Mouse (Mus musculus): ENCODE measurements around the gene Gm12258. TPM values are rescaled to one million over a fixed set of nuclear protein-coding genes. Genes with fewer than 3 reads are reported as not detected.

The Gm12258 gene
- polyA plus RNA-seq, 1 experiment from 2014 or later: 5.7 TPM

GRCm38 (mm10) chr11:58867954-58868330 is 21.0 kb downstream of the Gm12258 start:
- WGBS (ENCODE audit: insufficient replicate concordance): 84% methylated on average over 6 of the region's 6 CpGs
- H3K4me1 ChIP-seq (ENCODE audit: control insufficient read depth, insufficient read depth, low read length): peaks cover 8% of the 10 kb centered on the region; the same call in 1 of the 2 replicates
- H3K9ac ChIP-seq (ENCODE audit: low read depth, low read length): peak overlapping the region; percentile 89; the same call in 1 of the 2 replicates
- H3K27ac ChIP-seq (ENCODE audit: low read depth, low read length): no peak overlapping the region
- no peak for ATAC-seq (replicated peaks; ENCODE audit: insufficient number of reproducible peaks, low FRiP score, low TSS enrichment)
- H3K36me3 ChIP-seq (ENCODE audit: control insufficient read depth, insufficient read depth, low read length): 0 out of 2 replicates have a peak, but pooled peaks cover 2% of the 10 kb centered on the region
- no peaks in the 10 kb centered on the region for H3K9me3 ChIP-seq (replicated peaks; ENCODE audit: control insufficient read depth, low read length)
- H3K4me3 ChIP-seq (ENCODE audit: low read depth, low read length): peak overlapping the region; percentile 87
- H3K27me3 ChIP-seq (ENCODE audit: control insufficient read depth, insufficient read depth, low read length): no peaks in the 10 kb centered on the region
- peak overlapping the region; percentile 84 for H3K4me2 ChIP-seq

- Histone ChIP-seq H3K4me2 (no peak overlapping the region), H3K4me1 (ENCODE audit: control insufficient read depth, insufficient read depth, low read length) (peaks cover 8% of the 10 kb centered on the region; the same call in 1 of the 2 replicates), H3K27ac (ENCODE audit: low read depth, low read length) (no peak overlapping the region), H3K4me3 (ENCODE audit: low read depth, low read length) (no peak overlapping the region), H3K27me3 (ENCODE audit: control insufficient read depth, insufficient read depth, low read length) (no peaks in the 10 kb centered on the region), H3K36me3 (ENCODE audit: control insufficient read depth, insufficient read depth, low read length) (0 out of 2 replicates have a peak, but pooled peaks cover 2% of the 10 kb centered on the region), H3K9me3 (replicated peaks; ENCODE audit: control insufficient read depth, low read length) (no peaks in the 10 kb centered on the region), H3K9ac (ENCODE audit: low read depth, low read length) (no peak overlapping the region)
- 78% methylated on average over 4 of the region's 4 CpGs for WGBS (ENCODE audit: insufficient replicate concordance)
- ATAC-seq (replicated peaks; ENCODE audit: insufficient number of reproducible peaks, low FRiP score, low TSS enrichment): no peak
Measured at GRCm38 (mm10) chr11:58870961-58871360, 24.0 kb downstream of the Gm12258 start.

DNA sequence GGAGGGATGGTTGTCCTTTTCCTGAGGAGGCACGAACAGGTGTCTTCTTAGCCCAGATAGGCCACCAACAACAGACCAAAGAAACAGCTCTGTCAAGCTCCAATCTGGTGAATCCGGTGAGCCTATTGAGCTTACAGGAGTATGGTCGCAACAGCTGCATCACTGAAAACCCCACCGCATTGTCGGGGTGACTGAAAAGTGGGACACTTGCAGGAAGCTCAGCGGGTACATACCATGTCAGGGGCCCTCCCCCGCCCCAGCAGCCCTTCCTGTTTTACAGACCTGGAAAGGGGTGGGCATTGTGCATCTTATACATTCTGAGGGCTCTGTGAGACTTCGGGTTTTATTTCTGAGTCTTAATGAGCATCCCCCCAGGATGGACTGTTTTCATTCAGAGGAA is 36.8 kb downstream of the Gm12258 start:
- WGBS (ENCODE audit: insufficient replicate concordance): 80% methylated on average over 8 of the region's 8 CpGs
- no peak overlapping the region for H3K9ac ChIP-seq (ENCODE audit: low read depth, low read length)
- H3K4me1 ChIP-seq (ENCODE audit: control insufficient read depth, insufficient read depth, low read length): no peaks in the 10 kb centered on the region
- no peaks in the 10 kb centered on the region for H3K9me3 ChIP-seq (replicated peaks; ENCODE audit: control insufficient read depth, low read length)
- H3K27ac ChIP-seq (ENCODE audit: low read depth, low read length): no peak overlapping the region
- H3K4me2 ChIP-seq: no peak overlapping the region
- H3K4me3 ChIP-seq (ENCODE audit: low read depth, low read length): no peak overlapping the region
- peaks cover 12% of the 10 kb centered on the region for H3K36me3 ChIP-seq (ENCODE audit: control insufficient read depth, insufficient read depth, low read length)
- no peak for ATAC-seq (replicated peaks; ENCODE audit: insufficient number of reproducible peaks, low FRiP score, low TSS enrichment)
- H3K27me3 ChIP-seq (ENCODE audit: control insufficient read depth, insufficient read depth, low read length): no peaks in the 10 kb centered on the region

DNA sequence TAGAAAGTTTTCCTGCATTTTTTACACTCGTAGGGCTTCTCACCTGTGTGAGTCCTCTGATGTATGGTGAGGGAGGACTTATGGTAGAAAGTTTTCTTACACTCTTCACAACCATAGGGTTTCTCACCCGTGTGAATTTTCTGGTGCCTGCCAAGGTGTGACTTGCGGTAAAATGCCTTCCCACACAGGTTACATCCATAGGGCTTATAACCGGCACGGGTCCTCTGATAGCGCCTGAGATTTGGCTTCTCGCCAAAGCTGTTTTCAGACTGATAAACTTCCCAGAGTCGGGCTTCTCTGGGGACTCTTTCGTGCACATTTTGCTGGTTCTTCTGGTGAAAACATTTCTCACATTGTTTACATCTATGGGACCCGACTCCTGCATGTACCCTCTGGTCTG is 43.6 kb downstream of the Gm12258 start:
- WGBS (ENCODE audit: insufficient replicate concordance): 87% methylated on average over 10 of the region's 10 CpGs
- no peak for ATAC-seq (replicated peaks; ENCODE audit: insufficient number of reproducible peaks, low FRiP score, low TSS enrichment)

DNA sequence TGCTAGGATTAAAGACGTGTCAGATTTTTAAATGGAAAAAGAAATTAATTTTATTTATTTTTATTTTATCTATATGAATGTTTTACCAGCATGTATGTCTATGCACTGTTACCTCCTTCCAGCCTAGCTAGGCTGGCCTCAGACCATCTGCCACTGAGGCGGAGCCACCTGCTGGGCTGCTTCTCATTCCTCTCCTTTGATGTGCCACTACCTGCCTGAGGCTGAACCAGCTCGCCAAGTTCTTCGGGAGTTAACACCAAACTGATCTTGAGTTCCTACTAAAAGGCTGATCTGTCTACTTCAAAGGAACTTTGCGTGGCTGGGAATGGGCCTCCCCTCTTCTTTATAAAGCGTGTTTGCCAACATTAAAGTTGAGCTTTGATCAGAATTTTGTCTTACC is 47.5 kb downstream of the Gm12258 start:
- no peaks in the 10 kb centered on the region for H3K4me1 ChIP-seq (ENCODE audit: control insufficient read depth, insufficient read depth, low read length)

More for the DNA sequence above, 43.6 kb downstream of the Gm12258 start:
- Histone ChIP-seq H3K36me3 (ENCODE audit: control insufficient read depth, insufficient read depth, low read length) (peaks cover 28% of the 10 kb centered on the region), H3K4me2 (no peak overlapping the region), H3K27me3 (ENCODE audit: control insufficient read depth, insufficient read depth, low read length) (no peaks in the 10 kb centered on the region), H3K9me3 (replicated peaks; ENCODE audit: control insufficient read depth, low read length) (no peaks in the 10 kb centered on the region), H3K4me1 (ENCODE audit: control insufficient read depth, insufficient read depth, low read length) (no peaks in the 10 kb centered on the region), H3K9ac (ENCODE audit: low read depth, low read length) (no peak overlapping the region), H3K27ac (ENCODE audit: low read depth, low read length) (no peak overlapping the region), H3K4me3 (ENCODE audit: low read depth, low read length) (no peak overlapping the region)

GRCm38 (mm10) chr11:58897485-58897884 is 50.5 kb downstream of the Gm12258 start:
- no peaks in the 10 kb centered on the region for H3K27me3 ChIP-seq (ENCODE audit: control insufficient read depth, insufficient read depth, low read length)
- no peaks in the 10 kb centered on the region for H3K4me1 ChIP-seq (ENCODE audit: control insufficient read depth, insufficient read depth, low read length)
- H3K4me2 ChIP-seq: no peak overlapping the region
- peaks cover 16% of the 10 kb centered on the region for H3K36me3 ChIP-seq (ENCODE audit: control insufficient read depth, insufficient read depth, low read length)
- no peak overlapping the region for H3K27ac ChIP-seq (ENCODE audit: low read depth, low read length)
- WGBS (ENCODE audit: insufficient replicate concordance): 81% methylated on average over 6 of the region's 6 CpGs
- H3K9ac ChIP-seq (ENCODE audit: low read depth, low read length): no peak overlapping the region
- no peak for ATAC-seq (replicated peaks; ENCODE audit: insufficient number of reproducible peaks, low FRiP score, low TSS enrichment)
- H3K9me3 ChIP-seq (replicated peaks; ENCODE audit: control insufficient read depth, low read length): no peaks in the 10 kb centered on the region
- no peak overlapping the region for H3K4me3 ChIP-seq (ENCODE audit: low read depth, low read length)

More for the DNA sequence above, 47.5 kb downstream of the Gm12258 start:
- Histone ChIP-seq H3K27ac (ENCODE audit: low read depth, low read length) (no peak overlapping the region), H3K4me2 (no peak overlapping the region), H3K9ac (ENCODE audit: low read depth, low read length) (no peak overlapping the region), H3K4me3 (ENCODE audit: low read depth, low read length) (no peak overlapping the region), H3K9me3 (replicated peaks; ENCODE audit: control insufficient read depth, low read length) (no peaks in the 10 kb centered on the region), H3K36me3 (ENCODE audit: control insufficient read depth, insufficient read depth, low read length) (peaks cover 32% of the 10 kb centered on the region), H3K27me3 (ENCODE audit: control insufficient read depth, insufficient read depth, low read length) (no peaks in the 10 kb centered on the region)
- no peak for ATAC-seq (replicated peaks; ENCODE audit: insufficient number of reproducible peaks, low FRiP score, low TSS enrichment)
- WGBS (ENCODE audit: insufficient replicate concordance): 79% methylated on average over 6 of the region's 6 CpGs

DNA sequence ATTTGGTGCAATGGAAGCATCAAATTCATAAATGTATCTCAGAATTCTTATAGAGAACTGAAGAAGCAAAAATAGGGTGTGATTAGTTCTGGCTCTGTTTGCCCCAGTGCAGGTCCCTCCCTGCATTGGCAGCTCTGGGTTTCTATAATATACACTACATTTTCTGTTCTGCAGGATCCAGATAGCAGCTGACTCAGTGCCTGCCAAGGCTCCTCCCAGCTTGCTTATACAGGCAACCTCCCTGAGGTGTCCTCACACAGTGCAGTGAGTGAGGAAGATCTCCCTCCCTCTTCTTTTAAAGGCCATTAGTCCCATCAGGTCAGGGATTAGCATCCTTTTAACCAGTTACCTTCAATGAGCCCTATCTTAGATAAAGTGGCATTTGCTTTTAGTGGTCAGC is 54.1 kb downstream of the Gm12258 start:
- Histone ChIP-seq H3K4me3 (ENCODE audit: low read depth, low read length) (no peak overlapping the region), H3K9ac (ENCODE audit: low read depth, low read length) (no peak overlapping the region), H3K36me3 (ENCODE audit: control insufficient read depth, insufficient read depth, low read length) (0 out of 2 replicates have a peak, but pooled peaks cover 7% of the 10 kb centered on the region), H3K27me3 (ENCODE audit: control insufficient read depth, insufficient read depth, low read length) (no peaks in the 10 kb centered on the region), H3K9me3 (replicated peaks; ENCODE audit: control insufficient read depth, low read length) (no peaks in the 10 kb centered on the region), H3K27ac (ENCODE audit: low read depth, low read length) (no peak overlapping the region), H3K4me2 (no peak overlapping the region), H3K4me1 (ENCODE audit: control insufficient read depth, insufficient read depth, low read length) (peaks cover 5% of the 10 kb centered on the region)
- ATAC-seq (replicated peaks; ENCODE audit: insufficient number of reproducible peaks, low FRiP score, low TSS enrichment): no peak

DNA sequence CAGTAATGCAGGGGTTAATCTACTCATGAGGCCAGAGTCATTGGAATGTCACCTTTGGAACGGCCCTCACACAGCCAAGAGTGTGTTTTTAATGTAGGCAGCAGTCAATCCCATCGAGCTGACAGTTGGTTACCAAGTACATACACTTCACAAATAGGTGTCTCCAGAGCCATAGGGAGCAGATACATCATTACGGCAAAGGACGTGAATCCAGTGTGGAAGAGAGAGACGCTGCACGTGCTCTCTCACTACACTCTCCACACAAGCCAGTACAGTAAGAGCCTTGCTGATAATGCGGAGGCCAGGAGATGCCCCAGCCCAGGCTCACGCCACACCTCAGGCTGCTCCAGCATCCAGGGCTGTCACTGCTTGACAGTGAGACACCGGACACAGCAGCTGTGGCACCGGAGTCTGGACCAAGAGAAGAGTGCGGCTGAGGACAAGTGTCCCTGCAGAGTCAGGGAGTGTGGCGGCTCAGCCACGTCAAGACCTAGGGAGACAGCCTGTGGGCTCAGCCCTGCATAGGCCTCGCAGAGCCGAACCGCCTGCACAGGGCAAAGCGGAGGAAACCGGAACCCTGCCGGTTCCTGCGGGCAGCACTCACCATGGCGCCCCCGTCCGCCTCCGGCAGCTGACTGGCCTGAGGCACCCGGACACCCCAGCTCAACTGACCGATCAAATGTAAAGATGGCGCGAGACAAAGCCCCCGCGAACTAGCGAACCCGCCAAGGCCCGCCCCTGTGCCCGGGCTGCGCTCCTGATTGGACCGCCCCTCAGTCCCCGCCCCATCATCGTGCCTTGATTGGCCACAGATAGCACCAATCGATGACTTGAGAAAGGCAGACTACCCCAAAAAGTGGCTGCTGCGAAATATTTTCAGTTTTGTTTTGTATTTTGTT is 56.8 kb downstream of the Gm12258 start, which contains the start of gene Zfp39:
Gene Zfp39 (minus strand): TSS at position 715 of the 899 bp plus-strand sequence.
- no peaks in the 10 kb centered on the region for H3K9me3 ChIP-seq (replicated peaks; ENCODE audit: control insufficient read depth, low read length)
- WGBS (ENCODE audit: insufficient replicate concordance): under 1% methylated on average over 40 of the region's 40 CpGs
- peak within 1 kb of the TSS; percentile 78 for H3K4me3 ChIP-seq (ENCODE audit: low read depth, low read length)
- peak within 1 kb of the TSS; percentile 86 for H3K27ac ChIP-seq (ENCODE audit: low read depth, low read length)
- ATAC-seq (replicated peaks; ENCODE audit: insufficient number of reproducible peaks, low FRiP score, low TSS enrichment): peak; percentile 96
- H3K9ac ChIP-seq (ENCODE audit: low read depth, low read length): peak within 1 kb of the TSS; percentile 86
- 0 out of 2 replicates have a peak, but pooled peaks cover 3% of the 10 kb centered on the region for H3K36me3 ChIP-seq (ENCODE audit: control insufficient read depth, insufficient read depth, low read length)
- H3K4me1 ChIP-seq (ENCODE audit: control insufficient read depth, insufficient read depth, low read length): peaks cover 5% of the 10 kb centered on the region
- H3K27me3 ChIP-seq (ENCODE audit: control insufficient read depth, insufficient read depth, low read length): no peaks in the 10 kb centered on the region
- peak within 1 kb of the TSS; percentile 96 for H3K4me2 ChIP-seq
